Mouse (Mus musculus): ENCODE results near the gene Cdk14.

Cdk14 gene

GRCm38 (mm10) chr5:4893852-4894207 is 526.3 kb downstream of the Cdk14 start:
- DNase-seq (ENCODE audit: low spot score), result no peak

GRCm38 (mm10) chr5:4893206-4893851 is 526.8 kb downstream of the Cdk14 start:
- DNase-seq (ENCODE audit: low spot score), result no peak

- no peak for DNase-seq (ENCODE audit: low spot score)
Observed at GRCm38 (mm10) chr5:4892734-4893133, 527.4 kb downstream of the Cdk14 start.

- no peak for DNase-seq (ENCODE audit: low spot score)
Observed at GRCm38 (mm10) chr5:4891862-4892704, 528.0 kb downstream of the Cdk14 start.

- DNase-seq (ENCODE audit: low spot score), result no peak
Observed at GRCm38 (mm10) chr5:4887069-4887468, 533.0 kb downstream of the Cdk14 start.

GRCm38 (mm10) chr5:4882841-4883240 is 537.3 kb downstream of the Cdk14 start:
- DNase-seq (ENCODE audit: low spot score), result no peak

- DNase-seq (ENCODE audit: low spot score), result no peak
Observed at GRCm38 (mm10) chr5:4880331-4880730, 539.8 kb downstream of the Cdk14 start.

- DNase-seq (ENCODE audit: low spot score), result no peak
Observed at GRCm38 (mm10) chr5:4878934-4879333, 541.2 kb downstream of the Cdk14 start.

- DNase-seq (ENCODE audit: low spot score), result no peak
Observed at GRCm38 (mm10) chr5:4877638-4878037, 542.5 kb downstream of the Cdk14 start.

- no peak for DNase-seq (ENCODE audit: low spot score)
Observed at GRCm38 (mm10) chr5:4877131-4877631, 542.9 kb downstream of the Cdk14 start.

GRCm38 (mm10) chr5:4876653-4877091 is 543.4 kb downstream of the Cdk14 start:
- no peak for DNase-seq (ENCODE audit: low spot score)

- no peak for DNase-seq (ENCODE audit: low spot score)
Observed at GRCm38 (mm10) chr5:4870041-4870726, 549.9 kb downstream of the Cdk14 start.

- DNase-seq (ENCODE audit: low spot score), result no peak
Observed at GRCm38 (mm10) chr5:4868563-4869120, 551.5 kb downstream of the Cdk14 start.

GRCm38 (mm10) chr5:4867849-4868562 is 552.1 kb downstream of the Cdk14 start:
- DNase-seq (ENCODE audit: low spot score), result no peak

- no peak for DNase-seq (ENCODE audit: low spot score)
Observed at GRCm38 (mm10) chr5:4866945-4867344, 553.2 kb downstream of the Cdk14 start.

GRCm38 (mm10) chr5:4866099-4866498 is 554.0 kb downstream of the Cdk14 start:
- DNase-seq (ENCODE audit: low spot score), result no peak

- no peak for DNase-seq (ENCODE audit: low spot score)
Observed at GRCm38 (mm10) chr5:4861592-4861991, 558.5 kb downstream of the Cdk14 start.

GRCm38 (mm10) chr5:4861141-4861540 is 559.0 kb downstream of the Cdk14 start:
- no peak for DNase-seq (ENCODE audit: low spot score)

GRCm38 (mm10) chr5:4858032-4858641 is 562.0 kb downstream of the Cdk14 start:
- no peak for DNase-seq (ENCODE audit: low spot score)

- DNase-seq (ENCODE audit: low spot score), result no peak
Observed at GRCm38 (mm10) chr5:4853503-4853902, 566.6 kb downstream of the Cdk14 start.

GRCm38 (mm10) chr5:4852711-4853320 is 567.3 kb downstream of the Cdk14 start:
- no peak for DNase-seq (ENCODE audit: low spot score)
